In genomic region chr3:130059805-130060395, GRCm38 (mm10) we compare ENCODE assay signal across 8 mouse cellular contexts. TPM values are rescaled to one million over a fixed set of nuclear protein-coding genes. Genes with fewer than 3 reads are reported as not detected.
DNase-seq lines count a peak whose midpoint lies in the region; ATAC-seq and TF ChIP-seq lines count a peak whose summit lies in the region.

No protein-coding gene starts in this region.

- 0 out of 2 replicates have a peak, but pooled peaks have one; percentile 32 for ATAC-seq in embryonic facial prominence, embryonic 13.5 days (ENCODE audit: insufficient number of reproducible peaks, insufficient read depth, low FRiP score, low TSS enrichment, low read depth)
- peak; percentile 32 for ATAC-seq in hindbrain, embryonic 15.5 days (ENCODE audit: low FRiP score, low read depth)
- no peak for ATAC-seq in lung, postnatal 0 days

- peak overlapping the region; percentile 86 for H3K27ac ChIP-seq in layer of hippocampus, adult 2 months
- H3K27ac ChIP-seq in embryonic facial prominence, embryonic 13.5 days = peak overlapping the region; percentile 97
- peak overlapping the region; percentile 95 for H3K27ac ChIP-seq in hindbrain, embryonic 15.5 days (replicated peaks)
- peak overlapping the region; percentile 98 for H3K27ac ChIP-seq in lung, postnatal 0 days (ENCODE audit: low read length)

- no peak for TF ChIP-seq EP300 in lung, postnatal 0 days (IDR thresholded peaks at IDR 0.05)

- H3K27me3 ChIP-seq in embryonic facial prominence, embryonic 13.5 days = peaks cover 5% of the 10 kb centered on the region; the same call in 1 of the 2 replicates
- no peaks in the 10 kb centered on the region for H3K27me3 ChIP-seq in hindbrain, embryonic 15.5 days
- no peaks in the 10 kb centered on the region for H3K27me3 ChIP-seq in lung, postnatal 0 days (replicated peaks; ENCODE audit: insufficient read depth, low read length)

- peak overlapping the region; percentile 67 for H3K4me3 ChIP-seq in layer of hippocampus, adult 2 months
- peak overlapping the region; percentile 80 for H3K4me3 ChIP-seq in embryonic facial prominence, embryonic 13.5 days
- peak overlapping the region; percentile 89 for H3K4me3 ChIP-seq in hindbrain, embryonic 15.5 days
- H3K4me3 ChIP-seq in lung, postnatal 0 days (ENCODE audit: low read depth, low read length) = peak overlapping the region; percentile 86

- under 1% methylated on average over 42 of the region's 42 CpGs for WGBS in embryonic facial prominence, embryonic 13.5 days
- 2% methylated on average over 37 of the region's 42 CpGs for WGBS in hindbrain, embryonic 15.5 days
- under 1% methylated on average over 26 of the region's 42 CpGs for WGBS in lung, postnatal 0 days

- peak in 1 of 2 experiments; percentile 16 for DNase-seq in layer of hippocampus, adult 2 months (ENCODE audit: low spot score in 2 of 2)
- no peak for DNase-seq in layer of hippocampus, postnatal 25 days (ENCODE audit: extremely low spot score in 1 of 2, low spot score in 1 of 2)
- peak; percentile 52 for DNase-seq in T-cell, adult 2 months (ENCODE audit: low spot score)
- no peak for DNase-seq in lung, postnatal 0 days (ENCODE audit: low spot score)
- peak; percentile 17 to 32 for DNase-seq in spleen, postnatal 10 days (ENCODE audit: low spot score in 2 of 2)
- DNase-seq in gastrocnemius, postnatal 14 days = no peak

- peak overlapping the region; percentile 98 for H3K9ac ChIP-seq in embryonic facial prominence, embryonic 13.5 days
- peak overlapping the region; percentile 89 for H3K9ac ChIP-seq in hindbrain, embryonic 15.5 days
- H3K9ac ChIP-seq in lung, postnatal 0 days (replicated peaks; ENCODE audit: low read depth) = peak overlapping the region; percentile 94

- H3K36me3 ChIP-seq in embryonic facial prominence, embryonic 13.5 days = 0 out of 2 replicates have a peak, but pooled peaks cover 3% of the 10 kb centered on the region
- H3K36me3 ChIP-seq in hindbrain, embryonic 15.5 days = no peaks in the 10 kb centered on the region
- no peaks in the 10 kb centered on the region for H3K36me3 ChIP-seq in lung, postnatal 0 days (ENCODE audit: insufficient read depth, low read length)

- H3K9me3 ChIP-seq in embryonic facial prominence, embryonic 13.5 days = no peaks in the 10 kb centered on the region
- no peaks in the 10 kb centered on the region for H3K9me3 ChIP-seq in hindbrain, embryonic 15.5 days
- H3K9me3 ChIP-seq in lung, postnatal 0 days (ENCODE audit: low read length) = no peaks in the 10 kb centered on the region

- no peak for TF ChIP-seq CTCF in layer of hippocampus, adult 2 months (conservative IDR thresholded peaks at IDR 0.05)
- no peak for TF ChIP-seq CTCF in lung, postnatal 0 days (IDR thresholded peaks at IDR 0.05)

- peak overlapping the region; percentile 77 for H3K4me2 ChIP-seq in embryonic facial prominence, embryonic 13.5 days
- H3K4me2 ChIP-seq in hindbrain, embryonic 15.5 days = peak overlapping the region; percentile 81
- H3K4me2 ChIP-seq in lung, postnatal 0 days (replicated peaks; ENCODE audit: low read depth, low read length) = peak overlapping the region; percentile 76

- intact Hi-C loops in gastrocnemius, postnatal 14 days (cut with DNase I; ENCODE audit: low total_unique reads) = no loop called here

- H3K4me1 ChIP-seq in embryonic facial prominence, embryonic 13.5 days = peaks cover 44% of the 10 kb centered on the region
- peaks cover 38% of the 10 kb centered on the region for H3K4me1 ChIP-seq in hindbrain, embryonic 15.5 days (replicated peaks)
- peaks cover 22% of the 10 kb centered on the region; the same call in 1 of the 2 replicates for H3K4me1 ChIP-seq in lung, postnatal 0 days (ENCODE audit: insufficient read depth, low read depth, low read length)

RNA-seq across cellular contexts. Expression of gene Sec24b, which starts 1.5 kb away (rescaled TPM):
- 10 to 100 TPM; 57.3 to 62.1 TPM for total RNA-seq in layer of hippocampus, adult 2 months (2021)
- 10 to 100 TPM; 51.6 to 55.9 TPM for total RNA-seq in layer of hippocampus, postnatal 25 days (2021)
- polyA plus RNA-seq in embryonic facial prominence, embryonic 13.5 days (2015; fragmentation: Nextera tagmentation; extraction: Ambion mirVana) = 32.8 and 33.6 TPM in 2 replicates
- polyA plus RNA-seq in hindbrain, embryonic 15.5 days (2015; fragmentation: Nextera tagmentation; extraction: Ambion mirVana) = 29.4 and 33.3 TPM in 2 replicates
- polyA plus RNA-seq in lung, postnatal 0 days (2015; fragmentation: Nextera tagmentation; extraction: Ambion mirVana) = 21.5 and 21.8 TPM in 2 replicates
- total RNA-seq in gastrocnemius, postnatal 14 days (2021) = 10 to 100 TPM; 20.8 to 21.8 TPM

Comparison
In these comparisons a context has a peak if more than half of its experiments do, and no peak if none do; other contexts are left out.
1. DNase-seq: peak in T-cell, adult 2 months (single experiment) and spleen, postnatal 10 days (2 of 2); none in layer of hippocampus, postnatal 25 days (0 of 2), lung, postnatal 0 days (single experiment) and gastrocnemius, postnatal 14 days (single experiment).
2. Peak in every context shown above with its lines, with median percentiles within 50 percentile points of each other: H3K27ac ChIP-seq, H3K4me3 ChIP-seq, H3K4me2 ChIP-seq and H3K9ac ChIP-seq.